Mouse (Mus musculus): ENCODE results near the gene Cbx4.

DNA sequence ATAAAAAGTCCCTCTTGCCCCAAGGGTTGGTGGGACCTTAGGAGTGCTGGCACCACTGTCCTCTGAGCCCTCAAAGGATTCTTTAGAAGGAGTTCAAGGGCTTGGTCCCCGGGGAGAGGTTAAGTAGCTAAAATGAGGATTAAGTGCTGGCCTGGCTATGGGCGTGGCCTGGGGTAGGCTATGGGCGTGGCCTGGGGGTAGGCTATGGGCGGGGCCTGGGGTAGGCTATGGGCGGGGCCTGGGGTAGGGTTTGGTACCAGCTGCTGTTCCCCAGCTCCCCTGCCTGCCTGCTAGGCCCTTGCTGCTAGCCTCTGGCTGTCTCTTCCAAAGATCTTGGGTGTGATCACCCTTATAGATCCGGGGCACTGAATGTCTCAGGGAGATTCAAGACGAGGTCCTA, 25.3 kb upstream of the Cbx4 start:
- TF ChIP-seq CTCF (IDR thresholded peaks at IDR 0.05; ENCODE audit: control insufficient read depth, insufficient read depth, insufficient read length): no peak
- TF ChIP-seq USF1 (IDR thresholded peaks at IDR 0.05; ENCODE audit: low read depth): no peak
- TF ChIP-seq MYOD1 (IDR thresholded peaks at IDR 0.05; ENCODE audit: control insufficient read depth, insufficient read length, low read depth): no peak
- TF ChIP-seq MAX (IDR thresholded peaks at IDR 0.05): no peak
- no peak for TF ChIP-seq MYOG (IDR thresholded peaks at IDR 0.05; ENCODE audit: control insufficient read depth, extremely low read depth, insufficient read length)
- no peak for TF ChIP-seq CEBPB (IDR thresholded peaks at IDR 0.05; ENCODE audit: low read depth)

All from C2C12 (cell line).